Mouse (Mus musculus): ENCODE measurements at regions not wholly inside any gene's neighbourhood (a gene's known extent, or its start where the extent isn't known, plus 50 kb on each side); places are given as distances from the start of the nearest gene placed in this dataset.

- TF ChIP-seq MAX (IDR thresholded peaks at IDR 0.05; ENCODE audit: low read length) = no peak
- no peak for TF ChIP-seq BHLHE40 (IDR thresholded peaks at IDR 0.05; ENCODE audit: borderline replicate concordance, low read depth, low read length)
- TF ChIP-seq EP300 (IDR thresholded peaks at IDR 0.05; ENCODE audit: low read depth in 1 of 2, low read length in 2 of 2) = no peak
- TF ChIP-seq ETS1 (IDR thresholded peaks at IDR 0.05; ENCODE audit: low read depth, low read length) = no peak
- no peak for TF ChIP-seq POLR2AphosphoS5 (IDR thresholded peaks at IDR 0.05; ENCODE audit: borderline replicate concordance, low read depth, low read length)
- no peak for TF ChIP-seq MYB (IDR thresholded peaks at IDR 0.05; ENCODE audit: low read depth, low read length)
- TF ChIP-seq E2F4 (IDR thresholded peaks at IDR 0.05; ENCODE audit: borderline replicate concordance, low read depth, low read length) = no peak
- TF ChIP-seq NRF1 (IDR thresholded peaks at IDR 0.05; ENCODE audit: insufficient read depth, low read depth, low read length, poor library complexity, severe bottlenecking) = no peak
- no peak for TF ChIP-seq MEF2A (IDR thresholded peaks at IDR 0.05; ENCODE audit: extremely low read depth, insufficient replicate concordance, low read depth, low read length, poor library complexity, severe bottlenecking)
- no peak for TF ChIP-seq USF2 (IDR thresholded peaks at IDR 0.05; ENCODE audit: borderline replicate concordance in 1 of 2, insufficient read depth in 1 of 2, low read depth in 1 of 2, low read length in 2 of 2)
- no peak for TF ChIP-seq ZKSCAN1 (IDR thresholded peaks at IDR 0.05; ENCODE audit: low read depth, low read length)
- no peak for TF ChIP-seq USF1 (IDR thresholded peaks at IDR 0.05; ENCODE audit: low read depth, low read length)
- TF ChIP-seq CTCF (IDR thresholded peaks at IDR 0.05 in 2 of 3, conservative IDR thresholded peaks at IDR 0.05 in 1 of 3; ENCODE audit: control insufficient read depth in 1 of 3, insufficient read depth in 1 of 3, low read depth in 2 of 3, low read length in 3 of 3, poor library complexity in 1 of 3, severe bottlenecking in 1 of 3) = no peak
- no peak for TF ChIP-seq MAZ (IDR thresholded peaks at IDR 0.05; ENCODE audit: low read depth, low read length)
- TF ChIP-seq ZC3H11A (IDR thresholded peaks at IDR 0.05; ENCODE audit: low read depth, low read length) = no peak
- TF ChIP-seq ELF1 (IDR thresholded peaks at IDR 0.05; ENCODE audit: low read depth, low read length) = no peak
- TF ChIP-seq UBTF (IDR thresholded peaks at IDR 0.05; ENCODE audit: borderline replicate concordance, insufficient read depth, low read depth, low read length) = no peak
- TF ChIP-seq ZMIZ1 (IDR thresholded peaks at IDR 0.05; ENCODE audit: low read depth, low read length) = no peak
- no peak for TF ChIP-seq RCOR1 (IDR thresholded peaks at IDR 0.05; ENCODE audit: low read depth, low read length)
These were observed 1110.1 kb upstream of the Nr2f1 start for GRCm38 (mm10) chr13:79309584-79310110.

More at GRCm38 (mm10) chr13:79309584-79310110, 1110.1 kb upstream of the Nr2f1 start:
- Histone ChIP-seq H3K4me1 (ENCODE audit: control insufficient read depth in 1 of 2, insufficient read depth in 2 of 2, low read length in 2 of 2) (no peaks in the 10 kb centered on the region), H3K36me3 (ENCODE audit: control insufficient read depth in 1 of 2, insufficient read depth in 2 of 2, low read length in 2 of 2) (no peaks in the 10 kb centered on the region), H3K4me3 (ENCODE audit: control insufficient read depth in 1 of 2, insufficient read depth in 1 of 2, low read depth in 2 of 2, low read length in 2 of 2) (no peak overlapping the region), H3K9ac (ENCODE audit: control insufficient read depth, low read depth, low read length, poor library complexity, severe bottlenecking) (no peak overlapping the region), H3K9me3 (replicated peaks; ENCODE audit: insufficient read depth, low read length) (no peaks in the 10 kb centered on the region), H3K27ac (ENCODE audit: control insufficient read depth, low read depth, low read length) (no peak overlapping the region), H3K27me3 (ENCODE audit: control insufficient read depth in 1 of 2, insufficient read depth in 2 of 2, low read length in 2 of 2) (no peaks in the 10 kb centered on the region), H3K79me2 (ENCODE audit: control insufficient read depth, insufficient read depth, low read length, poor library complexity) (no peaks in the 10 kb centered on the region)
- DNase-seq (ENCODE audit: low read depth, low spot score) = no peak

All from MEL (cell line).